Mouse (Mus musculus): Measurements from ENCODE around the gene Eno2.
A peak's percentile ranks its signal among the peaks of the same experiment; 100 is the strongest.
"Not testable (repeated sequence)": the region's sequence is repeated elsewhere in the genome, so short reads cannot be mapped to it uniquely, and the experiment has no call there.

Gene Eno2

DNA sequence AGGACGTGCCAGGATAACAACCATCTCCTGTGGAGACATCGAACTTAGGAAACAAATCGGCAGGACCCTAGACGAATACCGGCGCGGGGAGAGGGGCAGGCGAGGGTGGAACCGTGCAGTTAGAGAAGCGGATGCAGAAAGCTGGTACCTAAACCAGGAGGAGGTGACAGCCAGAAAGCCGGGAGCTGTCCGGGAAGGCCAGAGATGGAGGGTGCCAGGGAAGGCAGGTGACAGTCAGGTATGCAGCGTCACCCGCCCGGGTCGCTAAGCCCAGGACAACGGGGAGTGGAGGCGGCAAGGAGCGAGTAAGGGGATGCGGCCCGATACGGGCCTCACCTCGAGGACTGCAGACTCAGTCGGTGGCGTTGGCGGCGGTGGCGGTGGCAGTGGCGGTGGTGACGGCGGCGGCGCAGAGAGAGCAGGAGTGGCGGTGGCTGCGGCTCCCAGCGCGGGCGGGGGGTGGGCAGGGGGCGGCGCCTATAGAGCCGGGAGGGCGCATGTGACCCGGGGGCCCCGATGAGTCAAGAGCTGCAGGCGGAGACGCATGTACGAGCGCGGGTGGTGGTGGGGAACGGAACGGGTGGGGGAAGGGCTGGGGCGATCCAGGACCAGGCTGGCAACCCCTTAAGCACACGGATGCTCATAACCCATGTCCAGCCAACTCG lies at the start of gene Eno2:
TSS of gene Eno2 (minus strand) at position 573 of the 665 bp plus-strand sequence.
- no peak for DNase-seq (ENCODE audit: low spot score)

DNA sequence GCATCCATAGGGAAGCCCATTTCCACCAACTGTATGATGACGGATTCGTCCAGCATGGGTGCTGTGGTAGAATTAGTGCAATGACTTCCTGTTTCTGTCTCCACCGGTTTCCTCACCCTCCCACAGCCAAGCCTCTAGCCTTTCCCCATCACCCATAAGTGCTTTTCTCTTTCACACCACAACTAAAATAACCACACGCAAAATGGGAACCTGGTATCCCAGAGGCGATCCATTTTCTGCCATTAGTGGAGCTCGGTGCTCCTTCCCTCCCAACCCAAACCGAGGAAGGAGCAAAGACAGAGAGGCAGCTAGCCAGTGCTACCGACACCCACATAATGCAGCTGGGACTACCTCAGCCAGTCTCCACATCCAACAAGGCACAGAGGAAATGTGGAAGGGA lies 48.5 kb upstream of the Eno2 start:
- no peak for DNase-seq (ENCODE audit: low spot score)

DNA sequence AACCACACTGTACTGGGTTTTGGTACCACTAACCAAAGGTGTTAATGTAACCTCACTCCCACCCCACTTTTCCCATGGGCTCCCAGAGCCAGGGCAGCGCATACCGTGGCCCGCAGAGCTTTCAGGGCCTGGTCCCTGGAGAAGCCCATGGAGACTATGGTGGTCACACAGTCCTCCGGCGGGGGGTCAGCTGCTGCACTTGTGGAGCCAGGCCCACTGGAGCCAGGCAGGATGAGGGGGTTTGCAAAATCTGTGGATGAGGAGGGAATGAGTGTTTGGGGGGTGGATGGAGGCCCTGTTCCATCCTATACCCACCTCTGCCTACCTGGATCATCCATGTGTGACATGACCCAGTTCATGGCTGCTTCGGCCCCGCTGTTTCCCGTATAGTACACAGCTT lies 48.1 kb upstream of the Eno2 start:
- DNase-seq (ENCODE audit: low spot score), result no peak

DNA sequence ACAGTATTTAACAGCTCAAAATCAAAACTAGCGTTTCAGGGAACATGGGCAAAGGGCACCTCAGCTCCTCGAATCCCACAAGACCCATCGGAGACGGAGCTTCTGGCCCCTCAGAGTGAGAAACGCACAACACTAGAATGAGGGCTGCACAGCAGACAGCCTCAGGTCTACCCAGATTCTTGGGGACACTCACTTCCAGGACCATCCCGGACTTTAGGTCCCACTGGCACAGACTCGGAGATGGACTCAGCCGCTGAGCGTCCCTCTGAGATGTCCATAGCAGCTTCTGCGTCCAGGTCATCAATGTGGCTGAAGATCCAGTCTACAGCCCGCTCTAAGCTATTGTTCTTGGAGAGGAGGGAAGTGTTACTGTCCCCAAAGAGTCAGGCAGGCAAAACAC lies 47.7 kb upstream of the Eno2 start:
- DNase-seq (ENCODE audit: low spot score), result no peak

DNA sequence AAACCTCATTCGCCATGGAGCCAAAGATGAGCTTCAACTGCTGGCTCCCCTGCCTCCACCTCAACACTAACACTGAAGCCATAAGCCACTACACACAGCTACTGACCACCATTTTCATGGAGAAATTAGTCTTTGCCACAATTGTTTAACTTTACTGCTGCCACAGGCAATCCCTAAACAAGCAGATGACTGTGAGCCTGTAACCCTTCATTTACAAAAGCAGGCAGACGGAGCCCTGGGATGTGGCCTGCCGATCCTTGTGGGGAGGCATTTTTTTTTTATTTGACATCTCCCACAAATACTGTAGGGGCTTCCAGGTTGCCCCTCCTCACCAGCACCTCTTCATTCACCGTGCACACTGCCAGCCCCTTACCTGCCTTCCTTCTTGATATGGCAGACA lies 47.1 kb upstream of the Eno2 start:
- DNase-seq (ENCODE audit: low spot score), result no peak

DNA sequence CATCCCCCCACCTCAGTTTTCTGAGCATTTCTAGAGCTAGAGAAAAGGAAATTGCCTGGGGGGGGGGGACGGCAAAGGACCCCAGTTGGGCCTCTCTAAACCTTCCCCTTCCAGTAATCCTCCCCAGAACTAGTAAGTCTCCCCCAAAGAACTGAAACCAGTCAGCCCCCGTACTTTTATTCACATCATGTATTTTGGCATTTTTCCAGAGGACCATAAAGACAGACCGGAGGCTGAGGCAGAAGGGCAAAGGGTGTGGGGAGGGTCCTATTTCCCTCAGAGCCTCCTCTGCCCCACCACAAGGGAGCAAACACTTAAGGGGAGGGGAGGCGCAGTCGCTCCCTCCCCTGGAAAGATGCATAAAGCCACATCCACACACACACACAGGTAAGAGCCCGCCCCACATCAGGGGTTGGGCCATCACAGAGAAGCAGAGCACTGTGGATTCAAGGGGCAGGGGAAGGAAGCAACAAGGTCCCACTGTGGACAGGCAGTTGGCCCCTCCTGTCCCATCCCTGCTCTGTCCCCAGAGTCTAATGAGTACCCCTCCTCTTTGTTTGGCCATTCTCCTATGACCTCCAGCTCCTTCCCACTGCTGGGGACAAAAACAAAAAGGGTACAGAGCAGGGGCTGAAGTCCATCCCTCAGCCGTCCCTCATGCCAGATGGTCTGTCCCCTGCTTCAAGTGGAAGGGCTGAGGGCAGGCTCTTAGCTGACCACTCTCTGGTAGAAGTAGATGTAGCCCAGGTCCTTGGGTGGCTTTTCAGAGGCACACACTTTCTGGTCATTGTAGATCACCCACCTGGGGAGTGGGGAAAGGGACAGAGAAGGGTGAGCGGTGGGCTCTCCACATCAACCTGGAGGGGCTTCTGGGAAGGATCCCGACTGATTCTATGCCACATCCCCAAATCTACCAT lies 45.6 kb upstream of the Eno2 start:
- no peak for DNase-seq (ENCODE audit: low spot score)

DNA sequence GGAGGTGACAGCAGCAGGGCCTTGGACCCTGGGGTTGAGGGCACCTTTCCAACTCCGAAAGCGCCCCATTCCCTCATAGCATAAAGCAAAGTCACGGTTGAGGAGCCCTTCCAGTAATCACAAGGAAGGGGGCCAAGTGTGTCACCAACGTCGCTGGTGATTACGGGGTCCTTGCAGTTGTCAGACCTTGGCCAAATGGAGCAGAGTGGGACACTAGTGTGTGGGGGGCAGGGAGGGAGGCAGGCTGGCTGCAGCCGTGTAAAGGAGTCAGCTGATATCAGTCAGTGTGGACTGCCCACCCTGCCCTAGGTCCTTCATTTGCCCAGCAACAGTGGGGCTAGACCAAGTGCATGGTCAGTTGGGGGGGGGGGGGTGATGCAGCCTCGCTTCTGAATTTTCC lies 45.0 kb upstream of the Eno2 start:
- DNase-seq (ENCODE audit: low spot score), result no peak

DNA sequence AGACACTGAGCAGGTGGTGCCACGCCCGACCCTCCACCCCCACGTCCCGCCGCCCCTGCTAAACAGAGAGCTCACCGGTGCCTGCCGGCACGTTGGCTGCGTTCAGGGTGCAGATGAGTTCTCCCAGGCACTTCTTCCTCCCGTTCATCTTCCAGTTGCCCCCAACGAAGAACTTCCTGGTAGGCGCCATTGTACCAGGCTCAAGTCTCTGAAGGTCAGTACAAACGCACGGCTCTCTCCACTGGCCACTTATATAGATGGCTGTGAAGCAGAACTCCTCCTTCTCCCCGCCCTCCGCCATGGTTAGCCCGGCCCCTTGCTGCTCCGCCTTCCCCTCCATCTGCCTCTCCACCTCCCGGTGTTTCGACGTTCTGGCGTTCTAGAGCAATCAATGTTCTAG lies 44.5 kb upstream of the Eno2 start, which contains the start of gene Tpi1:
TSS of gene Tpi1 (minus strand) at position 364 of the 400 bp plus-strand sequence.
- DNase-seq (ENCODE audit: low spot score), result peak; percentile 94

DNA sequence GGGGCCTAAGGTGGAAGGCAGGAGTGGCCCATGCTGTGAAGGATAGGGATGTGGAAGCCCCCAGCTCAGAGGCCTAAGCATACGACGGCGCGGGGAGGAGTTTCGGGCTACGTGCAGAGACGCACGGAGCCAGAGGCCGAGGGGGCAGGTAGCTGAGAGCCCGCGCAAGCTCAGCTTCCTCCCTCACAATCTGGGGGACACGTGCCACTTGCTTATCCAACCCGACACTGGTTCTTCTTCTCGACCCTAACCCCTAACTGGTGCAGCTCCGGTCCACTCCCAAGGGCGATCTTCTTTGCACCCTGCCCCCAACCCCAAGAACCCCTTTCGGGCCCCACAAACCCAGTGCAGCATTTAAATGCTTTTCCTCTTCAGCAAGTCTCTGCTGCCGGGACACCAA lies 44.0 kb upstream of the Eno2 start:
- DNase-seq (ENCODE audit: low spot score), result peak; percentile 60

DNA sequence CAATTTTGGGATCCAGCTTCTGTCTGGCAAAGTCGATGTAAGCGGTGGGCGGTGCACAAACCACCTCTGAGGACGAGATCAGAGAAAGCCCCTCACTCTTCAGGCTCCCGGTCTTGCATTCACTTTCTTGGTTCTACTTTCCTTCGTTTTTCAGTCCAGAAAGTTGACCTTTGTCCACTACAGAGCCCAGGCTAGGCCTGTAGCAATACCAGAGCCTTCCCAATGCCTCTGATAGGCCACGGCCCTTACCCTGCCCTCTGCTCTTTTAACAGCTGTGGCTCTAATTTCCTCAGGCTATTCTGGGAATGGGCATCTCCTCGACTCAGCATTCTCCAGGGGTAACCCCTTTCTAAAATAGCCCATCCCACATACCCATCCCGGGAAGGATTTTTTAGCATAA lies 43.4 kb upstream of the Eno2 start:
- DNase-seq (ENCODE audit: low spot score), result no peak

DNA sequence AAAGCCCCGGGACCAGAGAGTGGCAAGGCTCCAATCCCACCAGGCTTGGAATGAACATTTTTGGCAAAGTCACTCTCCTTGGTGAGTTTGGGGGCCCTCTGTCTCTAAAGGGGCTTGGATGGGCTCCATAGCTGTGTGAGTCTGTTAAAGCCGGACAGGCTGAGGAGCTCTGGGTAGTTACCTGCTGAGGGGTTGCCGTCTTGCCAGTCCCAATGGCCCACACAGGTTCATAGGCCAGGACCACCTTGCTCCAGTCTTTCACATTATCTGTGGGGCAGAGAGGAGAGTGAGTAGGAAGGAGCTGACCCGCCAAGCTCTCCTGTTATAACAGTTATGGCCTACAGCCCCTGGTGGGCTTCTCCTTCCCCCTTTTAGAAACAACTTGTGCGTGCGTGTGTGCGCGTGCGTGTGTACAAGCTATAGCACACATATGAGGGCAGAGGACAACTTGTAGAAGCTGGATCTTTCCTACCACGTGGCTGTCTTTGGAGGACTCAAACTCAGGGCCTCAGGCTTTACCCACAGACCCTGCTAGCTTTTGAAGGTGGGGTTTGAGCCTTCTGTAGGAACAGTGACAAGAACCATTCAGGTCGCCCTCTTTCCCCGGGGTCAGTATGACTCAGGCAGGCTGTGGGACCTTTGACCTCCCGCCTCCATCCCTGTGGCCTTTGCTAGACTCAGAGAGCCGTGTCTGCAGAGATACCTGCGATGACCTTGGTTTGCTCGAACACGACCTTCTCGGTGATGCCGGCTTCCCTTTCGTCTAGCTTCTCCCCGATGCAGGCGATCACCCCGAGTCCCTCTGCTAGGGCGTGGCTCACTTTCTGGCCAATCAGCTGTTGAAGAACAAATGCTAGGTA lies 42.5 kb upstream of the Eno2 start:
- no peak for DNase-seq (ENCODE audit: low spot score)

DNA sequence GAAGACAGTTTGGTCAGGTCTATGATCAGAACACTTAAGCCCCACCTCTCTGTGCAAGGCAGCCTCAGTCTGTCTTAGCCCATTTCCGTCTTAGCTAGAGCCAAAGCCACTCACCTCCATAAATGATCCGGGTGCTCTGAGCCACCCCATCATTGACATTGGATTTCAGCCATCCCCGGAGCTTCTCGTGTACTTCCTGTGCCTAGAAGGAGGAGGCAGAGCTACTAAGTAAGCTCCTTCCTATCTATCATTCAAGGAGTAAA lies 41.9 kb upstream of the Eno2 start:
- no peak for DNase-seq (ENCODE audit: low spot score)

DNA sequence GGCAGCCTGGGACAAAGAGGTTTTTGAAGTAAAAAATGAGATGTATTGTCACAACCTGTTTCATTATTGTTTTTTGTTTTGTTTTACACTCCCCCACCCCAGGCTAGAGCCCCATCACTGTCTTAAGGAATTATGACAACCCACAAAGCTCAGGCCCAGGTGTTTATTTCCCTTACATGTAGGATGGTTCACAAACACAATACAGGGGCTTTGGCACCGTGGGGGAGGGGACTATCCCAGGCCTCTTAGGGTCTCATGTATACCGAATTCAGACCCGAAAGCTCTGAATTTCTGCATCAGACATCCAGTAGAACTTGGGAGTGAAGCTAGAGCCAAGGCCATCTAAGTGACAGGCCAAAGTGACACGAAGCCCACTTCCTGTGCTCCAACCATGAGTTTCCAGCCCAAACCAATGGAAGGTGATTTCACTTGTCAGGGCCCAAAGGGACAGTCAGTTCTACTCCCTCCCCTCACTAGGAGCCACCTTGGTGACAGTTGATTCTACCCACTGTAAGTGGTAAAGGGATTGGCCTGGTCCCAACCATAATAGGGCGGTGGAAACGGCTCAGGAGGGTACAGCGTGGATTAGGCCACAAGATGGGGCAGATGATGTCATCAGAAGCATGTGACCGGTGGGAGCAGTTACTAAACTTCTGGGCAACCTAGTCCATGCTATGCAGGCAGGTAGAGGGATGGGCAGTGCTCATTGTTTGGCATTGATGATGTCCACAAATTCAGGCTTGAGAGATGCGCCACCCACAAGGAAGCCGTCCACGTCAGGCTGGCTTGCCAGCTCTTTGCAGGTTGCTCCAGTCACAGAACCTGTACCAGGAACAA lies 41.3 kb upstream of the Eno2 start:
- not testable (repeated sequence) for DNase-seq (ENCODE audit: low spot score)

DNA sequence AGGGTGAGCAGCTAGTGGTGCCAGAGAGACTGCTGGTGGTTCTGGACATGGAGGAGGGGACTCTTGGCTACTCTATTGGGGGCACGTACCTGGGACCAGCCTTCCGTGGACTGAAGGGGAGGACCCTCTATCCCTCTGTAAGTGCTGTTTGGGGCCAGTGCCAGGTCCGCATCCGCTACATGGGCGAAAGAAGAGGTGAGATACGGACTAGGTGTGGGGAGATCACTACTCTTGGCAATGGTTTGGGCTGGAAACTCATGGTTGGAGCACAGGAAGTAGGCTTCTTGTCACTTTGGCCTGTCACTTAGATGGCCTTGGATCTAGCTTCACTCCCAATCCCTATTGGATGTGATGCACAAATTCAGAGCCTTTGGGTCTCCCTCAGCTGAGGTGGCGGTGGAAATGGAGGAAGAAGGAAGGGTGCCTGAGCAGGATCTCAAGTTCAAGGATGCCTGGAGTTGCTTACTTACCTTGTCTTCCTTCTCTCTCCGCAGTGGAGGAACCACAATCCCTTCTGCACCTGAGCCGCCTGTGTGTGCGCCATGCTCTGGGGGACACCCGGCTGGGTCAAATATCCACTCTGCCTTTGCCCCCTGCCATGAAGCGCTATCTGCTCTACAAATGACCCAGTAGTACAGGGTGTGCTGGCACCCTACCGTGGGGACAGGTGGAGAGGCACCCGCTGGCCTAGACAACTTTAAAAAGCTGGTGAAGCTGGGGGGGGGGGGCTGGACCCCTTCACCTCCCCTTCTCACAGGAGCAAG lies 40.5 kb upstream of the Eno2 start:
- DNase-seq (ENCODE audit: low spot score), result no peak

DNA sequence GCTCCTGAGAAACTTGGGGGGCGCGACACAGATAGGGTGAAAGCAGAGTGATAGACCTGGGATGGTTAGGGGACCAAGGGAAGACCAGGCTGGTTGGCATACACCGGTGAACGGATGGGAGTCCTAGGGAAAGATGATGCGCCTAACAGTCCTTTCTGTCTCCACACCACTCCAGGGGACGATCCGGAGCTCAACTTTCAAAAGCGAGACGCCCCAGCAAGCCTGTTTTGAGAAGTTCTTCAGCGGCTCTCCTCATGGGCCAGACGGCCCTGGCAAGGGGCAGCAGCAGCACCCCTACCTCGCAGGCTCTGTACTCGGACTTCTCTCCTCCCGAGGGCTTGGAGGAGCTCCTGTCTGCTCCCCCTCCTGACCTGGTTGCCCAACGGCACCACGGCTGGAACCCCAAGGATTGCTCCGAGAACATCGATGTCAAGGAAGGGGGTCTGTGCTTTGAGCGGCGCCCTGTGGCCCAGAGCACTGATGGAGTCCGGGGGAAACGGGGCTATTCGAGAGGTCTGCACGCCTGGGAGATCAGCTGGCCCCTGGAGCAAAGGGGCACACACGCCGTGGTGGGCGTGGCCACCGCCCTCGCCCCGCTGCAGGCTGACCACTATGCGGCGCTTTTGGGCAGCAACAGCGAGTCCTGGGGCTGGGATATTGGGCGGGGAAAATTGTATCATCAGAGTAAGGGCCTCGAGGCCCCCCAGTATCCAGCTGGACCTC lies 39.7 kb upstream of the Eno2 start:
- peak; percentile 84 for DNase-seq (ENCODE audit: low spot score)

DNA sequence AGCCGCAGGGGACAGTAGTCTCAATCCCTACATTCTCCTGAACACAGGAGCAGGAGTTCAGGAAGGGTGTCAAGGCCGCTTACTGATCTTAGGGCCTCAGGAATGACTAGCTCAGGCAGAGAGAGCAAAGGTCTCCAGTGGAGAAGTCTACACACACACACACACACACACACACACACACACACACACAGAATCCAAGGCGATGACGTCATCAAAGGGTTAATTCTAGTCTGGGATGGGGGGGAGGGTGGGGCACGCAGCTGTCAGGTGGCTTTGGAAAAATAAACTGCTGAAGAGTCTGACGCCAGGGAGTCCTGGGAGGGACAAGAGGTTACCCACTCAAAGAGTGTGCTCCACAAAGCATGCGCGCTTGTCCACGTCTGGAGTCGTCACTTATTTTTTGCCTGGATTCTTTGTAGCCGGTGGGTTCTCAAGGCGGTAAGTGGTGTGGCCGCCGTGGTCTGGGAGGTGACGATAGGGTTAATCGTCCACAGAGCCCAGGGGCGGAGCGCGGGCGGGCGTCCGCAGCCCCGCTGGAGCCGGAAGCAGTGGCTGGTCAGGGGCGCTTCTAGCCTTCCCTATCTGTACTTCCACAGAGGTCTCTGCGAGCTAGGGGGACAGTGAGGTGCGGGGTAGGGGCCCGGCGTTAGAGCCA lies 39.0 kb upstream of the Eno2 start, which contains the start of gene Spsb2:
TSS of gene Spsb2 (plus strand) at position 304 of the 655 bp plus-strand sequence.
- DNase-seq (ENCODE audit: low spot score), result peak; percentile 80

DNA sequence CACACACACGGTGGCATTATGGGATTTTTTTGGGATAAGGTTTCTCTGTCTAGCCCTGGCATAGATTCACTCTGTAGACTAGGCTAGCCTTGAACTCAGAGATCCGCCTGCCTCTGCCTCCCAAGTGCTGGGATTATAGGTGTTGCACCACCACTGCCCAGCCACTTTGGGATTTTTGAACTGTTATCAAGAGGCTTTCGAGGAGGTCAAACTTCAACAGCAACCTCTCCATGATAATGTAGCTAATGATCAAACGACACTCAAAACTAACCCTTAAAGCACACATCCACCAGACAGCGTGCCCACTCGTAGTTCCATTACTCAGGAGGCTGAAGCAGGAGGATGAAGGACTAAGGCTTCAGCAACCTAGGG lies 38.5 kb upstream of the Eno2 start:
- DNase-seq (ENCODE audit: low spot score), result no peak

DNA sequence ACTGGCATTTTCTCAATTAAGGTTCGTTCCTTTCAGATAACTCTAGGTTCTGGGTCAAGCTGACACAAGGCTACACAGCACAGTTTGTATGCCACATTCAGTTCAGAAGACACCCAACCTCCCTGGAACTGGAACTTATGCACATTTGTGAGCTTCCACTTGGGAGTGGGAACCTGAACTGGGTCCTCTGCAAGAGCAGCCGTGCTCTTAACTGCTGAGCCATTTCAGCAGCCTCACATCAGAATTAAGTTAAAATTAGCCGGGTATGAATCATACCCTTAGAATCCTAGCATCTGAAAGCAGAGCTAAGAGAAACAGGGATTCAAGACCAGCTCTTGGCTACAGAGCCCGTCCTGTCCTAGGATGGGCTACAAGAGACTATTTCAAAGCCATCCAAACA lies 37.9 kb upstream of the Eno2 start:
- no peak for DNase-seq (ENCODE audit: low spot score)

DNA sequence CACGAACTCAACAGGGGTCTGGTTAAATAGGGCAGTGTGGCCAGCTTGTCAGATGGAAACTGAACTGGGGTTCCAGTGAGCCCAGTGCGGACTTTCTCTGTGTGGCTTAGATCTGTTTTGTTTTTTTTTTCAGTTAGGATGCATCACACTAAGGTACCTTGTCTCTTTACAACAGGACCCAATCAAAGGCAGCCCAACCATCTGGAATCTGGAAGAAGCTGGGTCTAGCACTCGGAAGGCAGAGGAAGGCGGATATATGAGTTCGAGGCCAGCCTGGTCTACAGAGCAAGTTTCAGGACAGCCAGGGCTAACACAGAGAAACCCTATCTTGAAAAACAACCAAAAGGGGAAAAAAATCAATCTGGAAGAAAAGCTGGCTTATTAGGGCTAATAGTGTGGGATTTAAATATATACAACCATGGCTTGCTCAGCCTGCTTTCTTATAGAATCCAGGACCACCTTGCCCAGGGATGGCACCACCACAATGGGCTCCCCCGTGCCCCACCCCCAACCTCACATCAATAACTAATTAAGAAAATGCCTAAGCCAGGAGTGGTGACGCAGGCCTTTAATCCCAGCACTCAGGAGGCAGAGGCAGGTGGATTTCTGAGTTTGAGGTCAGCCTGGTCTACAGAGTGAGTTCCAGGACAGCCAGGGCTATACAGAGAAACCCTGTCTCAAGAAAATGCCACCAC lies 37.1 kb upstream of the Eno2 start:
- no peak for DNase-seq (ENCODE audit: low spot score)

Measured in lung, postnatal 25 days (tissue).